Mouse (Mus musculus): ENCODE data around the gene Dlg3.

GRCm38 (mm10) chrX:100796741-100797090 is 29.2 kb downstream of the Dlg3 start:
- TF ChIP-seq MAFK (IDR thresholded peaks at IDR 0.05; ENCODE audit: insufficient read depth, low read depth, low read length) (no peak), ZC3H11A (IDR thresholded peaks at IDR 0.05; ENCODE audit: borderline replicate concordance, low read depth, low read length) (no peak)

Data from ES-E14 (cell line).